12 mouse cellular contexts compared by ENCODE assay signal in the genomic region with DNA sequence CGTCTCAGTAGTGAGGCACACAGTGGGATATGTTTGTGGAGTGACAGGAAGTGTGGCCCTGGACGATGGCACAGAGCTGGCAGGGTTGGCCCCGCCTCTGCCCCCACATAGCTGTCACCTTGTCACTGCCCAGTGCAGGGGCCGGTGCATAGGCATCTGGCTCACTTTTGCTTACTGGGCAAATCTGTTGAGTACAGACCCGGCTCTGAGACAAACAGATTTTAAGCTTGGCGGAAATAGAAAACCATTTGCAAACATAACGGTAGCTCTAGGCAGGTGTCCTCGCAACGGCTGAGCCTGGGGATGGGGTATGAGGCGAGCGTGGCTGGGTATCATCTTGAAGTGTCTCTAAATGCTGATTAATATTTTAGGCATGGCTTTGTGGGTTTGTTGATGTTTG.
DNase-seq lines count a peak whose midpoint lies in the region; ATAC-seq and TF ChIP-seq lines count a peak whose summit lies in the region.
"Had no signal": no experiment of that assay in that cellular context is flagged by ENCODE, and none has a peak within 500 bp of the region (broad histone marks: within the 10 kb centered on the region; RNA-seq: fewer than 3 reads in every experiment).

No protein-coding gene starts in this region.

- ATAC-seq in heart, embryonic 11.5 days (replicated peaks; ENCODE audit: insufficient number of reproducible peaks, low FRiP score, low TSS enrichment) = no peak
- no peak for ATAC-seq in hindbrain, embryonic 12.5 days (ENCODE audit: low FRiP score)
- ATAC-seq in midbrain, embryonic 13.5 days = peak; percentile 7
- no peak for ATAC-seq in kidney, embryonic 15.5 days (replicated peaks; ENCODE audit: low FRiP score)

- no peaks in the 10 kb centered on the region for H3K9me3 ChIP-seq in heart, embryonic 11.5 days (replicated peaks; ENCODE audit: control insufficient read depth, low read length)
- no peaks in the 10 kb centered on the region for H3K9me3 ChIP-seq in hindbrain, embryonic 12.5 days (replicated peaks)
- H3K9me3 ChIP-seq in midbrain, embryonic 13.5 days = no peaks in the 10 kb centered on the region
- no peaks in the 10 kb centered on the region for H3K9me3 ChIP-seq in kidney, embryonic 15.5 days (replicated peaks)
- H3K9me3 ChIP-seq: G1E had no signal

- 49% methylated on average over 11 of the region's 11 CpGs for WGBS in heart, embryonic 11.5 days (ENCODE audit: insufficient replicate concordance)
- WGBS in hindbrain, embryonic 12.5 days = 35% methylated on average over 11 of the region's 11 CpGs
- 38% methylated on average over 11 of the region's 11 CpGs for WGBS in midbrain, embryonic 13.5 days
- 57% methylated on average over 11 of the region's 11 CpGs for WGBS in kidney, embryonic 15.5 days

- intact Hi-C loops in heart, postnatal 25 days (cut with DNase I) = no loop called here

- no peak overlapping the region for H3K27ac ChIP-seq in heart, embryonic 11.5 days (ENCODE audit: low read depth, low read length)
- 0 out of 2 replicates have a peak overlapping the region, but pooled peaks have one; percentile 71 for H3K27ac ChIP-seq in cortical plate, adult 2 months (ENCODE audit: insufficient read depth, low read length)
- H3K27ac ChIP-seq in hindbrain, embryonic 12.5 days = peak overlapping the region; percentile 83
- peak overlapping the region; percentile 85 for H3K27ac ChIP-seq in midbrain, embryonic 13.5 days
- no peak overlapping the region for H3K27ac ChIP-seq in kidney, embryonic 15.5 days
- H3K27ac ChIP-seq: liver, embryonic 14.5 days had no signal

- H3K4me1 ChIP-seq in heart, embryonic 11.5 days (ENCODE audit: control insufficient read depth, insufficient read depth, low read length) = peaks cover 20% of the 10 kb centered on the region
- H3K4me1 ChIP-seq in cortical plate, adult 2 months (ENCODE audit: control insufficient read depth, insufficient read depth, low read length) = peaks cover 11% of the 10 kb centered on the region
- H3K4me1 ChIP-seq in hindbrain, embryonic 12.5 days = peaks cover 61% of the 10 kb centered on the region
- H3K4me1 ChIP-seq in midbrain, embryonic 13.5 days (replicated peaks) = peaks cover 87% of the 10 kb centered on the region
- H3K4me1 ChIP-seq in kidney, embryonic 15.5 days = peaks cover 44% of the 10 kb centered on the region

- H3K36me3 ChIP-seq in heart, embryonic 11.5 days (ENCODE audit: control insufficient read depth, insufficient read depth, low read length) = no peaks in the 10 kb centered on the region
- H3K36me3 ChIP-seq in hindbrain, embryonic 12.5 days = no peaks in the 10 kb centered on the region
- no peaks in the 10 kb centered on the region for H3K36me3 ChIP-seq in midbrain, embryonic 13.5 days
- H3K36me3 ChIP-seq in kidney, embryonic 15.5 days = no peaks in the 10 kb centered on the region
- H3K36me3 ChIP-seq: G1E had no signal

- TF ChIP-seq POLR2A in cortical plate, adult 2 months (IDR thresholded peaks at IDR 0.05; ENCODE audit: extremely low read depth, insufficient read depth, low read length) = no peak

- no peak for DNase-seq in heart, postnatal 25 days (ENCODE audit: low spot score)
- DNase-seq in ovary, postnatal 14 days (ENCODE audit: low spot score) = no peak
- no peak for DNase-seq in adrenal gland, adult 2 months
- DNase-seq: kidney, adult 18-20 months had no signal

- no peak for TF ChIP-seq CTCF in cortical plate, adult 2 months (IDR thresholded peaks at IDR 0.05; ENCODE audit: extremely low read depth, insufficient read depth, low read length)

- peak overlapping the region; percentile 15; the same call in 1 of the 2 replicates for H3K4me2 ChIP-seq in heart, embryonic 11.5 days
- H3K4me2 ChIP-seq in hindbrain, embryonic 12.5 days (replicated peaks) = 0 out of 2 replicates have a peak overlapping the region, but pooled peaks have one; percentile 21
- H3K4me2 ChIP-seq in midbrain, embryonic 13.5 days (replicated peaks) = no peak overlapping the region
- H3K4me2 ChIP-seq in kidney, embryonic 15.5 days = no peak overlapping the region

- H3K27me3 ChIP-seq in heart, embryonic 11.5 days (ENCODE audit: control insufficient read depth, insufficient read depth, low read length) = 0 out of 2 replicates have a peak, but pooled peaks cover 3% of the 10 kb centered on the region
- H3K27me3 ChIP-seq in hindbrain, embryonic 12.5 days = peaks cover 36% of the 10 kb centered on the region
- peaks cover 40% of the 10 kb centered on the region for H3K27me3 ChIP-seq in midbrain, embryonic 13.5 days
- 0 out of 2 replicates have a peak, but pooled peaks cover 2% of the 10 kb centered on the region for H3K27me3 ChIP-seq in kidney, embryonic 15.5 days

- no peak overlapping the region for H3K4me3 ChIP-seq in heart, embryonic 11.5 days (ENCODE audit: low read depth, low read length)
- no peak overlapping the region for H3K4me3 ChIP-seq in cortical plate, adult 2 months (ENCODE audit: insufficient read depth, low read length)
- H3K4me3 ChIP-seq in hindbrain, embryonic 12.5 days = no peak overlapping the region
- no peak overlapping the region for H3K4me3 ChIP-seq in midbrain, embryonic 13.5 days (replicated peaks)
- H3K4me3 ChIP-seq in kidney, embryonic 15.5 days (replicated peaks) = no peak overlapping the region
- H3K4me3 ChIP-seq: left cerebral cortex, adult 2 months had no signal

- H3K9ac ChIP-seq in heart, embryonic 11.5 days (ENCODE audit: low read depth, low read length) = no peak overlapping the region
- H3K9ac ChIP-seq in hindbrain, embryonic 12.5 days = no peak overlapping the region
- no peak overlapping the region; the same call in 1 of the 2 replicates for H3K9ac ChIP-seq in midbrain, embryonic 13.5 days (replicated peaks)
- no peak overlapping the region for H3K9ac ChIP-seq in kidney, embryonic 15.5 days
- H3K9ac ChIP-seq: liver, embryonic 14.5 days had no signal

Comparison
In these comparisons a context has a peak if more than half of its experiments do, and no peak if none do; other contexts are left out.
1. H3K27ac ChIP-seq: peak in cortical plate, adult 2 months (single experiment), hindbrain, embryonic 12.5 days (single experiment) and midbrain, embryonic 13.5 days (single experiment); none in heart, embryonic 11.5 days (single experiment) and kidney, embryonic 15.5 days (single experiment).
2. H3K4me2 ChIP-seq: peak in heart, embryonic 11.5 days (single experiment) and hindbrain, embryonic 12.5 days (single experiment); none in midbrain, embryonic 13.5 days (single experiment) and kidney, embryonic 15.5 days (single experiment).